Mouse (Mus musculus) limb, embryonic 13.5 days (tissue): ENCODE measurements around the gene Sox10. TPM values are rescaled to one million over a fixed set of nuclear protein-coding genes. Genes with fewer than 3 reads are reported as not detected.

ENCODE experiments used
- ATAC-seq: fragments of 200-750 bp; cut with Nextera tagmentation; 2 replicates; pipeline ENCODE4 v1.8.0; 2017; ENCODE audit warnings: low read depth, moderate number of reproducible peaks, moderate TSS enrichment; ENCODE audit not compliant: low FRiP score
- H3K27ac ChIP-seq: fragments of 300-500 bp; sonication (generic); 2 replicates; pipeline ENCODE4 v1.5.1; 2015; ENCODE audit warnings: inconsistent platforms, mild to moderate bottlenecking, moderate library complexity
- H3K27me3 ChIP-seq: fragments of 300-500 bp; sonication (generic); 2 replicates; pipeline ENCODE4 v1.6.1; 2015; ENCODE audit warnings: mild to moderate bottlenecking, inconsistent platforms
- H3K36me3 ChIP-seq: fragments of 300-500 bp; sonication (generic); 2 replicates; pipeline ENCODE4 v1.6.1; 2015; ENCODE audit warnings: inconsistent platforms, mild to moderate bottlenecking, moderate library complexity
- H3K4me1 ChIP-seq: fragments of 300-500 bp; sonication (generic); 2 replicates; pipeline ENCODE4 v1.6.1; 2015; ENCODE audit warnings: inconsistent platforms
- H3K4me2 ChIP-seq: fragments of 300-500 bp; sonication (generic); replicated peaks from 2 replicates; pipeline ENCODE4 v1.6.1; 2015; ENCODE audit warnings: inconsistent platforms, mild to moderate bottlenecking, moderate library complexity
- H3K4me3 ChIP-seq: fragments of 300-500 bp; sonication (generic); 2 replicates; pipeline ENCODE4 v1.5.1; 2015; ENCODE audit warnings: moderate library complexity, mild to moderate bottlenecking, inconsistent platforms
- H3K9ac ChIP-seq: fragments of 300-500 bp; sonication (generic); 2 replicates; pipeline ENCODE4 v1.6.1; 2015; ENCODE audit warnings: mild to moderate bottlenecking, inconsistent platforms
- H3K9me3 ChIP-seq: fragments of 300-500 bp; sonication (generic); 2 replicates; pipeline ENCODE4 v1.6.1; 2016; ENCODE audit warnings: inconsistent platforms
- WGBS: fragments of 180-500 bp; shearing (Covaris S2); methylation state at CpG from one replicate; pipeline ENCODE4 v1.1.7; 2015; 5-methylcytosine and 5-hydroxymethylcytosine counted together
- polyA plus RNA-seq: library from polyadenylated mRNA; unstranded; fragments of >200 nt; fragmentation: Nextera tagmentation; extraction: Ambion mirVana; gene quantifications from 2 replicates; pipeline ENCODE4 v1.2.1, GENCODE M21; 2015

Gene Sox10
- 5.9 and 6.3 TPM in 2 replicates for polyA plus RNA-seq

DNA sequence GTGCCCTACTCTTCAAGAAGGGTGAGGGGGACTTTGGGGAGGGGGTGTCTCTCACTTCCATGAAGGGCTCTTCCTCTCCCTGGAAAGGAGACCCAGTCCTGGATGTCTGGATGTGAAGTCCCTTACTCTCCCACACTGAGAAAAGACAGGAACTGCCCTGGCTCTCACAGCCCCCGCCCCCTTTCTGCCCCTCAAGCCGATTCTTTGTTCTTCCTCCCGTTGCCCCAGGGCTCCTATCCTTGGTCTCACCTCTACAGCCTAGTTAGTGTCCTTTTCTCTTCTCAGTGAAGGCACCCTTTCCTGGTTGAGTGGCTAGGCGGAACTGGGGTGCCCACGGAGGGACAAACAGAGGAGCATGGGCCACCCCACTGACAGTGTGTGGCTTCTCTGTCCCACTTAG is at the start of gene Sox10:
Gene Sox10, minus strand, starts transcription at position 101 of the 400 bp plus-strand sequence.
- WGBS, result 56% methylated on average over 5 of the region's 5 CpGs
- H3K4me2 ChIP-seq, result peak within 1 kb of the TSS; percentile 57

DNA sequence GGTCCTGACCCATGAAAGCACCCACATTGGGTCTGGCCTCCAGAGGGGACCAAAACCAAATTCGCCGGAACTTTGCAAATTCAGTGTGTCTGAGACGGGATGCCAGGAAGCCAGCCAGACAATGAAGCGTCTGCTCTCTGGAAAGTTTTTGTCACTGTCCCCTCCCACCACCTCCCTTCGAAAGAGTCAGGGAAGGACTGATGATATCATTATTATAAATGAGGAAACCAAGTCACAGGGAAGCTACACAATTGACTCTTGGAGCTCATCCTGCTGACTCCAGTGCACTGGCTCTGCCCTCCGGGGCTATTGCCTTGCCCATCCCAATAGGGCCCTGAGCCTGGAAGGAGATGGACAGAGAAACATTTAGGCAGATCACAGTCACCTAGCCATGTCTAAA is 48.6 kb upstream of the Sox10 start:
- 79% methylated on average over 6 of the region's 6 CpGs for WGBS
- ATAC-seq, result no peak
- no peak overlapping the region for H3K9ac ChIP-seq
- H3K9me3 ChIP-seq, result no peaks in the 10 kb centered on the region
- H3K4me3 ChIP-seq, result no peak overlapping the region
- no peaks in the 10 kb centered on the region for H3K4me1 ChIP-seq
- H3K4me2 ChIP-seq, result no peak overlapping the region
- no peaks in the 10 kb centered on the region for H3K36me3 ChIP-seq
- H3K27me3 ChIP-seq, result no peaks in the 10 kb centered on the region
- no peak overlapping the region for H3K27ac ChIP-seq

More for the DNA sequence above, at the start of gene Sox10:
- Histone ChIP-seq H3K27ac (no peak within 1 kb of the TSS), H3K27me3 (peaks cover 70% of the 10 kb centered on the region), H3K36me3 (no peaks in the 10 kb centered on the region), H3K9ac (peak within 1 kb of the TSS; percentile 39; the same call in 1 of the 2 replicates), H3K4me1 (peaks cover 20% of the 10 kb centered on the region), H3K4me3 (peak within 1 kb of the TSS; percentile 39), H3K9me3 (no peaks in the 10 kb centered on the region)
- no peak for ATAC-seq

DNA sequence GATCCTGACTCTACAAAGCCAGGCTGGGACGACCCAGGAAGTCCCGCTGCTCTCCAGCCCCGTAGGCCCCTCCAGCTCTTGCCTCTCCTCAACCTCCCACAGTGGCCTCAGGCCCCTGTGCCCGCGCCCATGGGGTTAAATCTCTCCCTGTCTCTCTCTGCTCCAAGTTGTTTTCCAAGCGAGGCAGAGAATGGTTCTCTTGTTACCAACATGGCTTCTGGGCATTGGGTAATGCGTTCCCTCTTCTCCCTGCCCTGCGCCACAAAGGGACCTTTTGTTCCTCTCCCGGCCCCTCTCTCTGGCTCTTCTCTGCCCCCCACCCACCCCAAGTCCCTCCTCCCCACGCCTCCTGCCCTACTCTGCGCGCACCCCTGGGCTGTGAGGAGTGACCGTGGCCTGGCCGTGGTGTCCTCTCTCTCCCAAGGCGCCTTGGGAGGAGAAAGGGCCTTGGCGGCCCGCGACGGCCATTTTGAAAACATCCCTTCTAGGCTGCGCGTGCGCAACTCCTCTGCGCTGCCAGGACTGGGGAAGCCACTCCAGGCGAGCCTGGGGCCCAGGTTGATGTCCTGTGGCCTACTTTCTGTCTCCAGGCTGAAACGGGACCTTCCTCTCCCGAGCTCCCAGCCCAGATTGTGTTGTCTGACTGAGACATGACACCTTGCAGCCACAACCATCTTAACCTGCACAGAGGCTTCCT is 47.9 kb upstream of the Sox10 start:
- no peak for ATAC-seq
- 85% methylated on average over 26 of the region's 26 CpGs for WGBS

DNA sequence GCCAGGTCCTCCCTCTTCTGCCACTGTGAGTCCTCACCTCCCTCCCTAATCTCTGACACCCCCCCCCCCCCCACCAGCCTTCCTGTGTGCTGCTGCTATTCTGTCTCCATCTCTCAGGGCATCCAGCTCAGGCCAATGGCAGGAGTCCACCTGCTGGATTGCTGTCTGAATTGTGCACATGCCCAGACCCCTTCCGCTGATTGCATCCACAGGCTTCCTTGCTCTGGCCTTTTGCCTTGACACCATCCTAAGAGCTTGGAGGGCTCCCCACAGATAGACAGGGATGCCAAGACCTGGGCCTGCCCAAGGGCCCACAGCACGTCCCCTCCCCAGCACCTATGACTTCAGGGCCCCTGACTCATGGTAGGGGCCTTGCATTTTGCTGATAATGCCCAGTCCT is 45.3 kb upstream of the Sox10 start:
- H3K4me2 ChIP-seq, result no peak overlapping the region
- WGBS, result 77% methylated on average over 2 of the region's 2 CpGs
- ATAC-seq, result no peak

More for the DNA sequence above, 47.9 kb upstream of the Sox10 start:
- Histone ChIP-seq H3K9ac (no peak overlapping the region), H3K4me2 (no peak overlapping the region), H3K4me1 (no peaks in the 10 kb centered on the region), H3K27ac (no peak overlapping the region), H3K9me3 (no peaks in the 10 kb centered on the region), H3K36me3 (no peaks in the 10 kb centered on the region), H3K4me3 (no peak overlapping the region), H3K27me3 (no peaks in the 10 kb centered on the region)

DNA sequence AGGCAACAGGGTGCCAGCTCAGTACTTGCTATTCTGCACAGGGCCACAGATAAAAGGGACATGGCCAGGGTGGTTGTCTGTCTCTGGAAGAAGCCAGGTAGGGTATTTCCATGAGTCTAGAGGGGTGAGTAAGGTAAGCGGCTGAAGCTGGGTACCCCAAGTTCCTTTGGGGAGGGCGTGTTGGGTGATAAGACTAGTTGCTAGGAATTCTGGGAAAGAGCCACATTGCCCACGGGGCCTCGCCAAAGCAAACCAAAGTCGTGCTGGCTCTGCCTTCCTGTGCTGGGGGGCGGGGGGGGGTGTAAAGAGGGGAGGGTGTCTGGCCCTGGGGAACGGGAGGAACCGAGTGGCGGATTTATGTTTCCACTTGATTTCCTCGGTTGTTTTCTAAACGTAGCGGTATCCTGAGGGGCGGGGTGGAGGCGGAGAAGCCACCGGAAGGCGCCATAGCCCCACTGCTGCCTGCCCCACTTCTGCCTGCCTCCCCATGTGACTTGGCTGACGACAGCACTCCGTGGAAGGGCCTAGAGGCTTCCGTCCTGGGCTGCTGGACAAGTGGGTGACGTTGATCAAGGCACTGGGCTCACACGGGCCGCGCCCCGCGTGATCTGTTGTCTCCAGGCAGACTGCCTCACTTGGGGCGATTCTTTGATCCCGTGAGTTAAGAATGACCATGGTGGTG is 43.9 kb upstream of the Sox10 start:
- Histone ChIP-seq H3K27ac (no peak overlapping the region), H3K4me2 (no peak overlapping the region), H3K4me3 (no peak overlapping the region), H3K9me3 (no peaks in the 10 kb centered on the region), H3K9ac (no peak overlapping the region), H3K36me3 (no peaks in the 10 kb centered on the region), H3K27me3 (no peaks in the 10 kb centered on the region), H3K4me1 (no peaks in the 10 kb centered on the region)
- WGBS, result 73% methylated on average over 27 of the region's 27 CpGs
- ATAC-seq, result no peak

More for the DNA sequence above, 45.3 kb upstream of the Sox10 start:
- no peak overlapping the region for H3K9ac ChIP-seq
- H3K36me3 ChIP-seq, result no peaks in the 10 kb centered on the region
- no peaks in the 10 kb centered on the region for H3K27me3 ChIP-seq
- no peaks in the 10 kb centered on the region for H3K9me3 ChIP-seq
- H3K4me3 ChIP-seq, result no peak overlapping the region
- H3K4me1 ChIP-seq, result no peaks in the 10 kb centered on the region
- no peak overlapping the region for H3K27ac ChIP-seq

DNA sequence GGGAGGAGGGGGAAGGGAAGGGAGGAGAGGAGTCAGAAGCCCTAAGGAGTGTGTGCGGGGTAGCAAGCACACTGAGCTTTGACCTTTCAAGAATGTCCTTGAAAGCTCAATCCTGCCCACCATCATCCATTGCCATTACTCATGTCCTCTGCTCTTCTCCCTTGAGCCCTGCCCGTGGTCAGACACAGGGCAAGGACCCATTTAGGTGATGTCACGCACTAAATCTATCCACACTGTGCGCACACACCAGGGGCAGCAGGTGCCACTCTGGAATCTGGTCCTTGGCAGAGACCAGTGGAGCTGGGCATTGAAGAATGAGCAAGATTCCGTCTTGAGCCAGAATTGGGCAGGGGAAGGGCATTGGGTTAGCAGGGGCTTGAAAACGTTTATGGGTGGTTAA is 43.2 kb upstream of the Sox10 start:
- Histone ChIP-seq H3K36me3 (no peaks in the 10 kb centered on the region), H3K4me1 (no peaks in the 10 kb centered on the region), H3K4me2 (no peak overlapping the region), H3K27me3 (no peaks in the 10 kb centered on the region), H3K27ac (no peak overlapping the region), H3K9me3 (no peaks in the 10 kb centered on the region), H3K4me3 (no peak overlapping the region), H3K9ac (no peak overlapping the region)
- ATAC-seq, result no peak
- WGBS, result 72% methylated on average over 6 of the region's 6 CpGs

DNA sequence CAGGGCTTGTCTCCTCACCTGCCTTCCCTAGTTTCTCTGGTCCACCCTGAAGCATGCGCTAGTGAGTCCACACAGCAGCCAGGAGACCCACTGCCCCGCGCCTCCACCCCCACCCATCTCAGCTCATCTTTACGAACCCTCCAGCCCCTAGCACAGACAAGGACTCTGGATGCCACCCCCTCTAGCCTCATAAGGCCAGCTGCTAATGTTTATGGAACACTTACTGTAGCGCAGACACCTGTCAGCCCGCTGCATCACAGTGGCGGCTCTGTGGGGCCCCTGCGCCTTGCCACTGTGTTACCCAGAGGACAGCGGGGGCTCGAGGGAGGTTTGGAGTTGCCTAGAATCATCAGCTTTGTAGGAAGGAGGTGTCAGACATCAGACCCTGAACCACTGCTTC is 37.5 kb upstream of the Sox10 start:
- H3K9me3 ChIP-seq, result no peaks in the 10 kb centered on the region
- peaks cover 26% of the 10 kb centered on the region for H3K4me1 ChIP-seq
- H3K36me3 ChIP-seq, result no peaks in the 10 kb centered on the region
- peak; percentile 16 for ATAC-seq
- H3K4me2 ChIP-seq, result no peak overlapping the region
- H3K27ac ChIP-seq, result no peak overlapping the region
- 33% methylated on average over 10 of the region's 10 CpGs for WGBS
- H3K9ac ChIP-seq, result peak overlapping the region; percentile 31; the same call in 1 of the 2 replicates
- peaks cover 6% of the 10 kb centered on the region; the same call in 1 of the 2 replicates for H3K27me3 ChIP-seq
- H3K4me3 ChIP-seq, result no peak overlapping the region

DNA sequence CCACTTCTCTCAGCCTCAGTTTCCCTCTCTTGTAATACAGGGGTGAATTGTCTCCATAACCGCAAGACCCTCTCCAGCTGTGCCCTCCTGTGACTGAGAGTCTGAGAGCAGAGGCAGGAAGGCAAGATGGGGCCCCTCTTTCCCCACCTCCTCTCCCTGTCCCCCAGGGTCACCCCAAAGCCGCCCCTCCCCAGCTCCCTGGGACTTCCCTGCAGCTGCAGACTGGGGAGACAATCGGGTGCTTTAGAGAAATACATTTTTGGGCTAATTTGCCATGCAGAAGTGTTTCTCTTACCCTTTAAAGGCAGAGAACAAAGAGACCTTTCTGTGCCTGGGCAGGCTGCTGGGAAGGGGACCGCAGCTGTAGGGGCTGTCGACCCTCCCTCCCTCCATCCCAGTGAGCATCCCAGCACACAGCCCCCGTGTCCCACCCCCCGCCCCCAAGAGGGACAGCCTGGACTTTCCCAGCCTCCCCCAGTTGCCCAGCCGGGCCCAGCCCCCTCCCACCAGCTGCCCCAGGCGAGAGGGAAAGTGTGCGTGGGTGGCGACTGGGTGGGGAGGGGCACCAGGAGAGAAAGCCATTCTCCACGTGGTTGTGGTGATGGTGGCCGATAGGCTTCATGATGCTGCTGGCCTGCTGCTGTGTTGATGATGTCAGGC is 36.6 kb upstream of the Sox10 start:
- H3K9ac ChIP-seq, result peak overlapping the region; percentile 35; the same call in 1 of the 2 replicates
- H3K4me3 ChIP-seq, result no peak overlapping the region
- peaks cover 26% of the 10 kb centered on the region for H3K4me1 ChIP-seq
- peak; percentile 68 for ATAC-seq
- peak overlapping the region; percentile 81 for H3K27ac ChIP-seq
- peak overlapping the region; percentile 44 for H3K4me2 ChIP-seq
- no peaks in the 10 kb centered on the region for H3K9me3 ChIP-seq
- H3K36me3 ChIP-seq, result no peaks in the 10 kb centered on the region
- H3K27me3 ChIP-seq, result peaks cover 6% of the 10 kb centered on the region; the same call in 1 of the 2 replicates
- 16% methylated on average over 13 of the region's 13 CpGs for WGBS

DNA sequence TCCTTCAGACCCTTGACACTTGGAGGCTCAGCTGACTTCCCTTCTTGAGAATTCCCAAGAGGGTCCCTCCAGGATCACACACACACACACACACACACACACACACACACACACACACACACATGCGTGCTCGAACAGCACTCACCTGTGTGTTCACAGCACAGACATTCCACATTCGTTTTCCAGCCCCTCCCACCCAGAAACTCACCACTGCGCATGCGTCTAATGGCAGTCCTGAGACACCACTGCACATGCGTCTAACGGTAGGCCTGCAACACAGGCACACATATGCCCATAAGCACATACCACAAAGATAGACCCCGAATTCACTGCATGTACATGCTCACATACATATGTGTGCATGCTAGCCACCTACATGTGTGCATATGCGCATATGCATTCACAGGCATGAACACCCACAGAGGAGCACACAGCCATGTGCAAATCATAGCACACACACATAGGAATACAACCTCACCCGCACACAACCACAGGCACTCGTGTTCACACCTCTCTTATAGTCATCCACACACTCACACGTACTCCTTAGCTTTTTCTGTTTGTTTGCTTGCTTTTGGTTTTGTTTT is 34.4 kb upstream of the Sox10 start:
- WGBS, result 90% methylated on average over 12 of the region's 12 CpGs
- H3K4me1 ChIP-seq, result peaks cover 26% of the 10 kb centered on the region
- H3K4me3 ChIP-seq, result no peak overlapping the region
- peaks cover 6% of the 10 kb centered on the region; the same call in 1 of the 2 replicates for H3K27me3 ChIP-seq
- no peak for ATAC-seq
- no peak overlapping the region for H3K27ac ChIP-seq
- H3K4me2 ChIP-seq, result no peak overlapping the region
- H3K9me3 ChIP-seq, result no peaks in the 10 kb centered on the region
- no peak overlapping the region for H3K9ac ChIP-seq
- H3K36me3 ChIP-seq, result no peaks in the 10 kb centered on the region

DNA sequence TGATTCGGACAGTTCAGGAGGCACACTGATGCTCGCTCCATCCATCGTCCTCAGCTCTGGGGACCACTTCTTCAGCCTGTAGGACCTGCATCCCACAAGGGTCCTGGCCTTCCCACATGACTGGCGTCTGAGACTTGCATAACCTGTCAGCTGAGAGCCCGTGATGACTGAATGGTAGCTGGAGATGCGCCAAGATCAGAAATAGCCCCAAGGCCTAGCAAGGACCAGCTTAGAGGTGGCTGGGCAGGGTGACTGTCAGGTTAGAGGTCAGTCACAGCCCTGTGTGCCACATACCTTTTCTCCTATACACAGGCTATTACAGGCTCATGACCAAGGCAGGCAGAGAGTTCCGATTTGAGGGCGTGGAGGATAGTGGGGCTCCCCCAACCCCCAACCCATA is 30.5 kb upstream of the Sox10 start:
- H3K9me3 ChIP-seq, result no peaks in the 10 kb centered on the region
- ATAC-seq, result no peak
- H3K36me3 ChIP-seq, result no peaks in the 10 kb centered on the region
- H3K4me1 ChIP-seq, result peaks cover 18% of the 10 kb centered on the region
- no peak overlapping the region for H3K4me3 ChIP-seq
- H3K27me3 ChIP-seq, result no peaks in the 10 kb centered on the region
- H3K4me2 ChIP-seq, result no peak overlapping the region
- H3K9ac ChIP-seq, result no peak overlapping the region
- H3K27ac ChIP-seq, result no peak overlapping the region
- WGBS, result 90% methylated on average over 8 of the region's 8 CpGs

DNA sequence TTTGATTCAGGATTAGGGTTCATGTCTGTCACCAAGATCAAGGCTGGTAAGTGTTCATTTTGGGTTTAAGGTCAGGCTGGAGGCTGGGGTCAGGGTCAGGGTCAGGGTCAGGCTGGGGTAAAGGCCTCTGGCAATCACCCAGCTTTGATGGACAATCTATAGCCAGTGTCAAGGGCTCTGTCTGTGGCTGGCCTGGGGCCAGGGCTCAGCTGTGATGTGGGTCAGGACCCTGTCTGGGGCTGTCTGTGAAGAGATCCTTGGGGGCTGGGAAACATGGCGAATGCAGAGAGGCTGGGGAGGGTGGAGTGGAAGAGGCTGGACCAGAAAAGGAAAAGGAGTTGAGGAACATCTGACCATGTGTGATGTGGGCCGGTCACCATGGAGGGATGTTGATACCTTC is 29.9 kb upstream of the Sox10 start:
- Histone ChIP-seq H3K27ac (no peak overlapping the region), H3K9me3 (no peaks in the 10 kb centered on the region), H3K27me3 (no peaks in the 10 kb centered on the region), H3K9ac (no peak overlapping the region), H3K4me2 (no peak overlapping the region), H3K4me1 (peaks cover 18% of the 10 kb centered on the region), H3K36me3 (no peaks in the 10 kb centered on the region), H3K4me3 (no peak overlapping the region)
- ATAC-seq, result no peak
- WGBS, result 80% methylated on average over 2 of the region's 2 CpGs

DNA sequence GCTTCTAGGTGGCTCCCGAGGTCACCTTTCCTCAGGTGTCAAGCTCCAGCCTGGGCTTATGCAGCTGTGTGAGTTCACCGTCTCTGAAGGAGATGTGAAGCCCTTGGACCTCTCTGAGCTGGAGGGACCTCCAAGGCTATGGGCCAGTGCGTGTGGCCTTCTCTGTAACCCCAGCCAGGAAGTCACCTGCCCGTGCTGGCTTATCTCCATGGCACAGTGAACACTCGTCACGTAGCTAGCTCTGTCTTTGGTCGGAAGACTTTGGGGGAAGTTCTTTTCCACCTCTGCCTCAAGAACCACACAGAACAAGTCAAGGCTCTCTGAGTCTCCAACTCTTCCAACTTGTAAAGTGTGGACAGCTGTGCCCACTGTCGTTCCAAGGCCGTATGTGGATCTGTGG is 29.0 kb upstream of the Sox10 start:
- Histone ChIP-seq H3K27ac (0 out of 2 replicates have a peak overlapping the region, but pooled peaks have one; percentile 80), H3K9me3 (no peaks in the 10 kb centered on the region), H3K4me3 (no peak overlapping the region), H3K36me3 (no peaks in the 10 kb centered on the region), H3K9ac (peak overlapping the region; percentile 55; the same call in 1 of the 2 replicates), H3K4me1 (peaks cover 18% of the 10 kb centered on the region), H3K27me3 (no peaks in the 10 kb centered on the region), H3K4me2 (no peak overlapping the region)
- ATAC-seq, result no peak
- 74% methylated on average over 9 of the region's 9 CpGs for WGBS
